Mouse (Mus musculus) large intestine, adult 2 months (tissue): ENCODE measurements around the gene Gjd3. TPM values are rescaled to one million over a fixed set of nuclear protein-coding genes. Genes with fewer than 3 reads are reported as not detected.

Source experiments
- DNase-seq: peaks from one replicate; pipeline ENCODE4 v3.0.0-alpha.2; 2012; ENCODE audit warnings: low read depth, low spot score
- WGBS: fragments of 180-500 bp; shearing (Covaris S2); methylation state at CpG from one replicate; pipeline ENCODE4 v1.1.7; 2018; 5-methylcytosine and 5-hydroxymethylcytosine counted together
- polyA plus RNA-seq: library from polyadenylated mRNA; depleted of rRNA; stranded (reverse); fragments of >200 nt; gene quantifications from 2 replicates; pipeline ENCODE4 v1.2.3, GENCODE M21; 2012

The Gjd3 gene
- polyA plus RNA-seq, 1 experiment = 1.1 TPM

DNA sequence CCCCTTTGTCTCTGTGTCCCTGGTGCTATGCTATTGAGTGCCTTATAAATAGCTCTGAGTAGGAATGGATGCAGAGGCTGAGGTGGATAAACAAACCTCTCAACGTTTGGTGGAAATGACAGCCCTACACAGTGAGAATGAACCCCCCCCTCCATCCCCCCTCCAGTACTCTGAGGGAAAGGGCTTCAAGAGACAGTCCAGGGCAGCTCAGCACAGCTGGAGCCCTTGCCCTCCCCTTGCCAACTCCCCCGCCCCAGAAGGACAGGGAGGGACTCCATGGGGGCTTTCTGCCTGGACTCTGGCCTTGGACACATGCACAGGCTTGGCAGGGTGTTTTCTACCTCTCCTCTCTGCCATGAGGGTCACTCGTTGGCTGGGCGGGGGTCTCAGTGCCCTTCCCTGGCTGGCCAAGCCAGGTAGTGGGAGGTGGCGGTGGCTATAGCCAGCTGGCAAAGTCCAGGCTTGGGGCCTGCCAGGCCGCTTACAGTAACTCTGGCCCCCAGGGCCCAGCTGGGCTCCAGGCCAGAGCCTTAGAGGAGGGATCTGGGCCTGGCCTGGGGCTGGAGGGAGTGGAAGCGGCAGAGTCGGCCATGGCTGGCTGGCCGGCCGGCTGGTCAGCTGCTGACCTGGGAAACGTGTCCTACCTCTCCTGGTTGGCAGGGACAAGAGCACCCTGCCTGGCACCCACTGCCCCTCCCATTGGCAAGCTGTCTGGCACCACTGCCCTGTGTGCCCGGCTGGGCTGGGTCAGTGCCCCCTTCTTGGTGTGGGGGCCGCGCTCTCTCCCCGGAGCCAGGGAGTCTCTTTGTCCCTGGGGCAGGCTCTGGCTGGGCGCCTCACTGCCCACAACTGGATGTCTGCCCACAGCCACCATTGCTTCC, 31.6 kb downstream of the Gjd3 start:
- WGBS = 57% methylated on average over 16 of the region's 16 CpGs
- no peak for DNase-seq

DNA sequence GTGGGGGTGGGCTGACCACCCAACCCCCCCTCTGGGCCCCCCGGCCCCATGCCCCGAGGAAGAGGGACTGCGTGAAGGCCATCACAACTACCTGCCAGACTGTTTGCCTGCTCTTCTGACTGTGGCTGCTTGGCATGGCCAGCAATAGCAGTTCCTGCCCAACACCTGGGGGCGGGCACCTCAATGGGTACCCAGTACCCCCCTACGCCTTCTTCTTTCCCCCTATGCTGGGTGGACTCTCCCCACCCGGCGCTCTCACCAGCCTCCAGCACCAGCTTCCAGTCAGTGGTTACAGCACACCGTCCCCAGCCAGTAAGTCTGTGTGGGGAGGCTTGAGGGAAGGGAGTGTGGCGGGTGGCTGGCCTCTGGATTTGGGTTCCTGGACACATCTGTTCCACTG, 32.3 kb downstream of the Gjd3 start:
- no peak for DNase-seq
- WGBS = 76% methylated on average over 9 of the region's 9 CpGs

DNA sequence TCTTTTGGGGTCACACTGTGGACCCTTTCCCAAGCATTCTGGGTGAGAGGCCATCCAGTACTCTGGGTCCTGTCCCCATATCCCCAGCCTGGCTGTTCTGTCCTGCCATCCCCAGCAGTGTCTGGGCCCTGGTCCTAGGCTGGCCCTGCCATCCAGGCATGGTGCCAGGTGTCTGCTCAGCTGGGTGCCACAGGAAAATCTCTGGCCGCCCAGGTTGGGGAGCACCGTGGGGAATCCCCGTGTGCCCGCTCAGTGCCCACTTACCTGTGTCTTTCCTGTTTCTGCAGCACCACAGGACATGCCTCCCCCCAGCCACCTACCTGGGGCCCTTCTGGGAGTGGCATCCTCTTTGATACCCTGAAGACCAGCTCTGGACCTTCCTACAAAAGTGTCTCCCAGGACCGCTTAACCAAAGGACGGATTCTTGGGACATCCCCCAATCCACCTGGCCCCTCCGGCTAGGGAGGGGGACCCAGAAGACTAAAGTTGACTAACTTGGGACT, 32.8 kb downstream of the Gjd3 start:
- 67% methylated on average over 7 of the region's 7 CpGs for WGBS
- no peak for DNase-seq

DNA sequence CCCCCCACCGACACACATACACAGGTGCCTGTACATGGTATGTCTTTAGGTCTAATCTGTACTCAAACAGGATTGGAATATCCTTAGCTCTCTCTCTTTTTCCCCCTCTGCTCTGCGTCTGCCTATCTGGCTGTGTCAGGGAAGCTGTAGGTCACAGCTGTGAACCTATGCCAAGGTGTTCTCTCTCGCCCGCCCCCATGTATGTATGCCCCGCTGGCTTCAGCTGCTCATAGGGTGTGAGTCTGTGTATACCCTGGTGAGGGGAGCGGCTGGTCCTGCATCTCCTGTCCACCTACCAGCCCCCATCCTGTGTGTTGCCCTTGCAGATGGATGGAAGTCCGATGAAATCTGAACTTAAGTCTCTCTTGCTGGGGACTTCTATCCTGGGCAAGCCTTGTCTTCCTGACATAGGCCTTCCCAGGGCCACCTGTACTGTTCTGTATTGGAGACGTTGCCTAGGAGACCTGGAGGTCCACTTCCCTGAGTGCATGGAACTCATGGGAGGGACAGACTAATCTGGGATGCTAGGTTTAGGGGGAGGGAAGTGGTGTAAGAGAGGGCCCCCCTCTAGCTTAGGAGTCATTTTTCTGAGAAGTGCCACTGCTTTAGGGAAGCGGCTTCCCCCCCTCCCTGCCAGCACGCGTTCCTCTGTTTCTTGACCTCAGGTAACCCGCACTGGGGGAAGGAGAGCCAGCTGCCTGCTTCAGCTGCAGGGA, 33.4 kb downstream of the Gjd3 start:
- no peak for DNase-seq
- 77% methylated on average over 12 of the region's 12 CpGs for WGBS

DNA sequence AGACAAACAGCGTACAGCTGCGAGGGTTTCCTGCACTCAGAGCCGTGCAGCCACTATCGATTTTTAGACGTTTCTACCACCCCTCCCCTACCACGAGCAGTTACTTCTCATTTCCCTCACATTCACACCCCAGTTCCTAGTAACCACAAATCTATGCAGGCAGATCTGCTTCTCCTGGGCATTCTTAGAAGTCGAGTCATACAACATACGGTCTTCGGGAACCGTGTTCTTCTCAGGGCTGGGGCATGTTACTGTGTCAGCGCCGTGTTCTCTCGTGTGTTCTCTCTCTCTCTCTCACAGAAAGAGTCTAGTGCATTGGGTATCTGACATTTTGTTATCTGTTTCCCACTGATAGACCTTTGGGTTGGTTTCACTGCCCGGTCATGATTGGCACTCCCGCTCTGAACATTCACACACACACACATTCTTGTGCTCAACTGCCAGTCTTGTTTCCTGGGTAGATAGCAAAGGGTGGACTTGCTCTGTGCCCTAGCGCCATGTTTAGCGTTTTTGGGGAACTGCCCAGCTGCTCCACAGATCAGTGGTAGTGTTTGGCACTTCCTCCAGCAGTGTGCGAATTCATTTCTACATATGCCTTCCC, 34.7 kb downstream of the Gjd3 start:
- no peak for DNase-seq
- WGBS = 68% methylated on average over 18 of the region's 18 CpGs

DNA sequence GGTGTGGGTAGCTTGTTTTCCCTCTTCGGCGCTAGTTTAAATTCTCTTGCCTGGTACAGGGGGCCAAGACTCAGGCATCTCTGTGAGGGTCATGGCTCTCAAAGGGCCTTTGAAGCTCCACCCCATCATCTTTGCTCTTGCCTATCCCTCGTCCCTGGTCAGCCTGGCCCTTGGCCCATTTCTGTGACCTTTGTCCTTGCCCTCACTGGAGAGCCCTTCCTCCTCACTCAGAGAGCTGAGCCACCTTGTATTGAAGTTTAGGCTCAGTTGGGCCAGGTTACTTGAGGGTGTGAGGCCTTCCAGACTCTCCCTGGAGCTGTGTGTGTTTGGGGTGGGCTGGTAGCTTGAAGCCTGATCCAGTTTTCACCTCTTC, 37.2 kb downstream of the Gjd3 start:
- DNase-seq = no peak
- 28% methylated on average over 3 of the region's 3 CpGs for WGBS

GRCm38 (mm10) chr11:98944897-98945604, 37.8 kb downstream of the Gjd3 start:
- 52% methylated on average over 11 of the region's 11 CpGs for WGBS
- DNase-seq = no peak

GRCm38 (mm10) chr11:98943741-98944461, 38.9 kb downstream of the Gjd3 start:
- 55% methylated on average over 14 of the region's 14 CpGs for WGBS
- DNase-seq = no peak

DNA sequence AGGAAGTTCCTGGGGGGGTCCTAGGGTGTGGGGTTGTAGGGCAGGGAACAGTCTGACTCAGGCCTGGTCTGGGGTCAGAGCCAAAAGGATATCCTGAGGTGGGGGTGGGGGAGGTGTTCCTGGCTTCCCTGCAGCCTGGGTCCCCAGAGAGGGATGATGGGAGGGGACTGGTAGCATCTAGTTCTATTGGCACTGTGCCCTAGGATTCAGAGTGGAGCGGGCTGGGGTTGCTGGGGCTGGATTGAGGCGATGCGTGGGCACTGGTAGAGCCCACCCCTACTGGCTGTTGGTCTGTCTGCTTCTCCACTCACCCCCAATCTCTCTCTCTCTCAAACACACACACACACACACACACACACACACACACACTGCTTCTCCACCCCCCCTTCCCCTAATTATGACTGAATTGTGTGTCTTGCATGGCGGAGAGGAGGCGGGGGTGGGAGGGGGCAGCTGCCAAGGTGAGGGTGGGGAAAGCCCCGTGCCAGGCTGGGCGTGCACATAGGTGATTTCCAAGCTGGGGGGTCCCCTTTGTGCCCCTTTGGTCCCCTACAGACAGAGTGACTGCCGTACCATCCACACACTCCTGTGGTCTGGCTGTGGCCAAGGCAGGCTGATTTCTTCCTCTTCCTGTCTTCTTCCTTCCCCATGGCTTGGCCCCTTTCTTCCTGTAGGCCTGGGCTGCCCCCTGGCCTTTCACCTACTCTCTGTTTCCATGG, 39.7 kb downstream of the Gjd3 start:
- WGBS = 66% methylated on average over 8 of the region's 8 CpGs
- no peak for DNase-seq

DNA sequence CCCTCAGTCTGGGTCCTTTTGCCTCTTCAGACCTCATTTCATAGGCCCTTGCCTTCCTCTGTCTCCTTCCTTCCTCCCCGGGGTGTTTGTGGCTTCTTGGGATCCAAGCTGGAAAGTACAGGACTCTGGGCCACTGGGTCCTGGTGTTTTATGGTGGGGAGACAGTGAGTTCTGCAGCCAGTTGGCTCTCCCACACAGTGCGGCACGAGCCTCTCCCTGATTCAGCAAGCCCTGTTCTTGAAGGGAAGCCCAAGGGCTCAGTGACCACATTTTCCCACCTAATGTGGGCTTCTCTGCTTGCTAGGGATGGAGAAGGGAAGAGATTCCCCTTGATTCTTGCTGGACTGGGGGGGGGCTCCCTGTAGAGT, 40.3 kb downstream of the Gjd3 start:
- DNase-seq = no peak
- WGBS = 25% methylated on average over 3 of the region's 3 CpGs

DNA sequence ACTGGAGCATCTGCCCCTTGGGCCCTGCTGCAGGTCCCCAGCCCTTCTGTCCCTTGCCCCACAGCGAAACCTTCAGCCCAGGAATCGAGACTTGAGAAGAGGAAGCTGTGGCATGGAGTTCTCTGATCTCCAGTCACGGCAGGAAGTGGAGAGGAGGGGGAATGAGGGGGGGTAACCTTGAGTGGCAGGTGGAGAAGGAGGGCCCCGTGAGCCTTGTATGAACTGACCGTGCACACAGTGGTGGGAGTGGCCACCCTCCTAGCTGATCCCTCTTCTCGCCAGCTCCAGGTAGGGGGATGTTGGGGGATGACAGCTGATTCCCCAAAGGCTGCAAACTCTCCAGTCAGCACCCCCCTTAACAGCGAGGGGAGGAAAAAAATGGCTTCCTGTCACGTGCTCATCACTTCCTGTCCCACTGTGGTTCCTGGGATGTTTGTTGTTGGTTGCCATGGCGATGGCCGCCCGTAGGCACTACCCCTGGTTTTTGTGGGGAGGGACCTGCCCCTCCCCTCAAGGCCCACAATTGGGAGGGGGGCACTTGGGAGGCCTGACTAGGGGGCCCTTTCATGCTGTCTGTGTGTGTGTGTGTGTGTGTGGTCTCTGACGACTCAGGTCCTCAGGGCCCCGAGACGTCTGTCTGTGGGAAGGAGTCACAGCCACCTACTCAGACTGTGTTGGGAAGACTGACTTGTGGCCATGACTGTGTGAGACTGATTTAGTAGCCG, 40.8 kb downstream of the Gjd3 start:
- 7% methylated on average over 15 of the region's 15 CpGs for WGBS
- DNase-seq = no peak

DNA sequence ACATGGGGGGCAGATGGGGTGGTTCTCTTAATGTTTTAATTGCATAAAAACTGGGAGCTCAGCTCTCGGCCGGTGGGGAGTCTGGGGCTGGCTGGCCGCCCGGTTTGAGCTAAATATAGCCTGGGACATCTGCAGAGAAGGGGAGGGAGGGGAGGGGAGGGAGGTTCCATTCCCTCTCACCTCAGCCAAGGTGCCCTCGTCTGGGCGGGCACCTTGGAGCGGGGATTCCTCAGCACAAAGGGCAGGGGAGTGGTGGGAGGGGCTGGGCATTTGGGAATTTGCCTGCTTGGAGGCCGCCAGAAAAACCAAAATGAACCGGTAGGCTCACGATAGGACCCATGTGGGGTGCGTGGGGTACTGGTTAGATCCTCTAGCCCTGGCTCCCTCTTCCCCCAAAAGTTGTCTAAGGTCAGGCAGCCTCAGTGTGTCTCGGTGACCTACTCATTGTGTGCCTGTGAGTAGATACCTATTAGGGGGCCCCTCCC, 41.4 kb downstream of the Gjd3 start:
- no peak for DNase-seq
- 1% methylated on average over 12 of the region's 12 CpGs for WGBS

DNA sequence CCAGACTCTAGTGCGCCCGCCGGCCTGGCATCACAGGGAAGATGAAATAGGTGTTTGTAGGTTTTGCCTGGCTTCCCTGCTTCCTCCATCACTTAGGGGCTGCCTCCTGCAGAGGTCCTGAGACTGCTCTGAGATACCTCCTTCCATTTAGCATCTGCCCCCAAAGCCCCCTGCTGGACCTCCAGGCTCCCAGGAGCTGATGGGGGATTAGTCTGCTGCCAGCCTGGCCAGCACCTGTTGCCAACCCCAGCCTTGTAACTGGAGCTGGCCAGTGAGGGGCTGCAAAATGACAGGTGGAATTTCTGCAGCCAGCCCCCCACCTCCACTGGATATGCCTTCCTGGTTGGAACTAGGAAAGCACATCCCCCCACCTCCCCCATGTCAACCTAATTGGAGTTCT, 42.0 kb downstream of the Gjd3 start:
- DNase-seq = no peak
- 32% methylated on average over 3 of the region's 3 CpGs for WGBS

DNA sequence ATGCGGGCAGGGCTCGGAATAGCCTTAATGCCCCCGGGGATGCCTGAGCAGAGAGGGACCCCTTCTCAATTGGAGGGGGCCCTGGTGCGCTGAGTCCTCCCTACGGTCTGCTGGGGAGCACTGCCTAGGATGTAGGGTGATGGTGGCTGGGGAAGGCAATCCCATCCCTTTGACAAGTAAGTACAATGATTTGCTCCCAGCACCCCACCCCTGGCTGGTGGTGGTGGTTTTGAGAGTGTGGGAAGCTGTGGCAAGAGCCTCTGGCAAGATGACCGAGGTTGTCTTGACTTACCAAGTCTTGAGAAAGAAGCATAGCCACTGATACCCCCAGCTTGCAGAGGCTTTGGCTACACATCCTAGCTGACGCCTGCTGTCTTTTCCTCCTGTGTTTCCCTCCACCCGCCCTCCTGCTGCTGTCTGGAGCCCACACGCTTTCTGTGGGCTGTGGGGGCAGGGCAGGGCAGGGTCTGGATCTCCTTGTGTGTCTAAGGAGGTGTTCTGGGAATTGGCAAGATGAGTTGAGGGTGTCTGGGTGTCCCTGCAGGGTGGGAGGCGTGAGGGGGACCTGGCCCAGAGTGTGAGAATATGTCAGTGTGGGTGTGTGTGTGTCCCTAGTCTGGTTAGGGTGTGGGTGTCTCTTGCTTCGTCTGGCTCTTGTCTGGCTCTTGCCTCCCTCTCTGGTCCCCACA, 42.7 kb downstream of the Gjd3 start:
- 53% methylated on average over 11 of the region's 11 CpGs for WGBS
- no peak for DNase-seq

GRCm38 (mm10) chr11:98939084-98939952, 43.5 kb downstream of the Gjd3 start:
- DNase-seq = no peak
- WGBS = 57% methylated on average over 15 of the region's 15 CpGs

DNA sequence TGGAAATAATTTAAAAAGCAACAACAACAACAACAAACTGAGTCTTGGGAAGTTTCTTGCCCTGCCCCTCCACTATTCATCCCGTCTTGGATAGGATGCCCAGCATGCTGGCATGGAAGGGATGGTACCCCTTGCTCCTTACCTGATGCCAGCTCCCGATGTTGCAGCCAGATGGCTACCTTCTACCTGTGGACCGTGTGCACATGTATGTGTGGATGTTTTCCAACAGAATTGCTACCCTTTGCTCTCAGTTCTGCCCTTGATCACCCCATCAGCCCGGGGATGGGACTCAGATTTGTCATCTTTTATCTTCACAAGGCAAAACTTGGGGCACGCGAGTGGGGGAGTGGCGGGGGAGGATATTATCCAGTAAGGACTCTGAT, 44.1 kb downstream of the Gjd3 start:
- 53% methylated on average over 7 of the region's 7 CpGs for WGBS
- DNase-seq = no peak
